Comparison of ENCODE assay signal across 18 mouse cellular contexts in the genomic region with DNA sequence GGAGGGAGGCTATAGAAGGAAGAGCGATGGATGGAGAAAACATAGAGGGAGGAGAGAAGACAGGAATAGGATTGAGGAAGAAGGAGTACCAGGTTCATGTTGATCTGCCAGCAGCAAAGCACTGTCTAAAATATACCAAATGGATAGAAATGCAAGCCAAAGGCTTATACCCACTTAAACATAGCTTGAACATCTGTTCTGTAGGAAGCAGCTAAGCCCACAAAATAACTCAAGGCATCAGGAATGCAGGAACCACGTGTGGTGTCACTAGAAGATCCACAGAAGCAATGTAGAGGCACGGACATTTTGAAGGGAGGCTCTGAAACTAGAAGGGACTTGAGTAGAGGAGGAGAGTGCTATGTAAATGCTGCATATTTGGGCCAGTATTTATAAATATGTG.
"Had no signal": no experiment of that assay in that cellular context is flagged by ENCODE, and none has a peak within 500 bp of the region (broad histone marks: within the 10 kb centered on the region; RNA-seq: fewer than 3 reads in every experiment).

No protein-coding gene starts in this region.

- DNase-seq: kidney, adult 8-10 months; kidney, postnatal 25 days; layer of hippocampus, adult 9-11 months; layer of hippocampus, postnatal 36 days; liver; liver, embryonic 13.5 days; liver, postnatal 0 days; lung, postnatal 14 days; thymus, postnatal 36 days had no signal

- H3K27ac ChIP-seq: limb, embryonic 12.5 days; liver, embryonic 13.5 days; lung, embryonic 15.5 days; macrophage; midbrain, embryonic 15.5 days; neural tube, embryonic 12.5 days; stomach, embryonic 15.5 days had no signal

- H3K4me1 ChIP-seq: limb, embryonic 12.5 days; liver, embryonic 13.5 days; lung, embryonic 15.5 days; megakaryocyte, embryonic 14.5 days; midbrain, embryonic 15.5 days; neural tube, embryonic 12.5 days; stomach, embryonic 15.5 days had no signal

- H3K4me2 ChIP-seq: limb, embryonic 12.5 days; liver, embryonic 13.5 days; lung, embryonic 15.5 days; midbrain, embryonic 11.5 days; midbrain, embryonic 15.5 days; neural tube, embryonic 12.5 days; stomach, embryonic 15.5 days had no signal

- H3K4me3 ChIP-seq: limb, embryonic 12.5 days; liver, embryonic 13.5 days; lung, embryonic 15.5 days; megakaryocyte, embryonic 14.5 days; midbrain, embryonic 15.5 days; neural tube, embryonic 12.5 days; stomach, embryonic 15.5 days had no signal

- H3K36me3 ChIP-seq: limb, embryonic 12.5 days; liver, embryonic 13.5 days; lung, embryonic 15.5 days; midbrain, embryonic 15.5 days; neural tube, embryonic 12.5 days; stomach, embryonic 15.5 days had no signal

- H3K9me3 ChIP-seq: limb, embryonic 12.5 days; liver, embryonic 13.5 days; lung, embryonic 15.5 days; midbrain, embryonic 15.5 days; neural tube, embryonic 12.5 days; stomach, embryonic 15.5 days had no signal

- ATAC-seq: intestine, postnatal 0 days; liver, postnatal 0 days; midbrain, embryonic 15.5 days had no signal

- H3K9ac ChIP-seq: limb, embryonic 12.5 days; liver, embryonic 13.5 days; liver, postnatal 0 days; lung, embryonic 15.5 days; midbrain, embryonic 15.5 days; neural tube, embryonic 12.5 days; stomach, embryonic 15.5 days had no signal

- H3K27me3 ChIP-seq: limb, embryonic 12.5 days; liver, embryonic 13.5 days; lung, embryonic 15.5 days; megakaryocyte, embryonic 14.5 days; midbrain, embryonic 15.5 days; neural tube, embryonic 12.5 days; stomach, embryonic 15.5 days had no signal
